Mouse (Mus musculus) neural tube, embryonic 15.5 days (tissue): ENCODE data around the gene Gm6588. TPM values are rescaled to one million over a fixed set of nuclear protein-coding genes. Genes with fewer than 3 reads are reported as not detected.

Experiments used
- ATAC-seq: fragments of 200-750 bp; cut with Nextera tagmentation; 2 replicates; pipeline ENCODE4 v1.8.0; 2017; ENCODE audit warnings: mild to moderate bottlenecking, moderate TSS enrichment, moderate library complexity; ENCODE audit not compliant: low FRiP score
- H3K27ac ChIP-seq: fragments of 300-500 bp; sonication (generic); replicated peaks from 2 replicates; pipeline ENCODE4 v1.5.1; 2015; ENCODE audit warnings: mild to moderate bottlenecking, inconsistent platforms
- H3K27me3 ChIP-seq: fragments of 300-500 bp; sonication (generic); replicated peaks from 2 replicates; pipeline ENCODE4 v1.6.1; 2015; ENCODE audit warnings: inconsistent platforms
- H3K36me3 ChIP-seq: fragments of 300-500 bp; sonication (generic); 2 replicates; pipeline ENCODE4 v1.6.1; 2015; ENCODE audit warnings: inconsistent platforms
- H3K4me1 ChIP-seq: fragments of 300-500 bp; sonication (generic); 2 replicates; pipeline ENCODE4 v1.6.1; 2015; ENCODE audit warnings: inconsistent platforms
- H3K4me2 ChIP-seq: fragments of 300-500 bp; sonication (generic); 2 replicates; pipeline ENCODE4 v1.6.1; 2015; ENCODE audit warnings: inconsistent platforms, mild to moderate bottlenecking, moderate library complexity
- H3K4me3 ChIP-seq: fragments of 300-500 bp; sonication (generic); replicated peaks from 2 replicates; pipeline ENCODE4 v1.5.1; 2015; ENCODE audit warnings: mild to moderate bottlenecking, inconsistent platforms
- H3K9ac ChIP-seq: fragments of 300-500 bp; sonication (generic); replicated peaks from 2 replicates; pipeline ENCODE4 v1.6.1; 2015; ENCODE audit warnings: mild to moderate bottlenecking, inconsistent platforms
- H3K9me3 ChIP-seq: fragments of 300-500 bp; sonication (generic); replicated peaks from 2 replicates; pipeline ENCODE4 v1.6.1; 2016; ENCODE audit warnings: inconsistent platforms
- WGBS: fragments of 180-500 bp; shearing (Covaris S2); methylation state at CpG from one replicate; pipeline ENCODE4 v1.1.7; 2015; ENCODE audit warnings: mixed read lengths; 5-methylcytosine and 5-hydroxymethylcytosine counted together
- polyA plus RNA-seq: library from polyadenylated mRNA; unstranded; fragments of >200 nt; fragmentation: Nextera tagmentation; extraction: Ambion mirVana; gene quantifications from 2 replicates; pipeline ENCODE4 v1.2.1, GENCODE M21; 2015

Gene Gm6588
- polyA plus RNA-seq, 1 experiment from 2014 or later, result 0.79 TPM

DNA sequence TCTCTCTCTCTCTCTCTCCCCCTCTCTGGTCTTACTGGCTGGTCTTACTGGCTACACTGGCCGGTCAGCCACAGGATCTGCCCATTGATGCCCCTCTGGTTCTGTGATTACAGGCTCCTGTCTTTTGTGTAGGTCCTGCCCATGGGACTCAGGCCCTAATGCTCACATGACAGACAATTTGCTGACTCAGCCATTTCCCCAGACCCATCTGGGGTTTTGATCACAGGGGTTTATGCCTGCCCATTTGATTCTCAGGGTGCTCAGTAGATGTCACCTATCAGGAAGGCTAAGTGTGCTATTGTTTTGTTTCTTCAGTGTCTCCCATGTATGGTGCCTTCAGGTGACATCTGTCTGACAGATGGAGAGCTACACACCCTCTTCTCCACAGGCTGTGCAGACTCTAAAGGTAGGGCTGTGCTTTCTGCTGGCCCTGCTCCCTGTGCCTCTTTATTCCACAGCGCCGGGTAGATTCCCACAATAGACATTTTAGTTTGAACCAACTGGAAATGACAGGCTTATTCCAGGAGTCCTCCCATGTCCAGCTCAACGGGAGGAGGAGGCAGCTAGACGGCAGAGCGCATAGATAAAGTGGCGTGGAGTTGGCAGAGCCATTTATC lies 47.6 kb downstream of the Gm6588 start:
- 79% methylated on average over 7 of the region's 7 CpGs for WGBS
- ATAC-seq, result no peak
- 0 out of 2 replicates have a peak overlapping the region, but pooled peaks have one; percentile 4 for H3K27ac ChIP-seq
- no peaks in the 10 kb centered on the region for H3K27me3 ChIP-seq
- peaks cover 40% of the 10 kb centered on the region for H3K4me1 ChIP-seq
- H3K9me3 ChIP-seq, result no peaks in the 10 kb centered on the region
- no peak overlapping the region for H3K4me2 ChIP-seq
- no peak overlapping the region for H3K9ac ChIP-seq
- no peak overlapping the region for H3K4me3 ChIP-seq
- no peaks in the 10 kb centered on the region for H3K36me3 ChIP-seq

DNA sequence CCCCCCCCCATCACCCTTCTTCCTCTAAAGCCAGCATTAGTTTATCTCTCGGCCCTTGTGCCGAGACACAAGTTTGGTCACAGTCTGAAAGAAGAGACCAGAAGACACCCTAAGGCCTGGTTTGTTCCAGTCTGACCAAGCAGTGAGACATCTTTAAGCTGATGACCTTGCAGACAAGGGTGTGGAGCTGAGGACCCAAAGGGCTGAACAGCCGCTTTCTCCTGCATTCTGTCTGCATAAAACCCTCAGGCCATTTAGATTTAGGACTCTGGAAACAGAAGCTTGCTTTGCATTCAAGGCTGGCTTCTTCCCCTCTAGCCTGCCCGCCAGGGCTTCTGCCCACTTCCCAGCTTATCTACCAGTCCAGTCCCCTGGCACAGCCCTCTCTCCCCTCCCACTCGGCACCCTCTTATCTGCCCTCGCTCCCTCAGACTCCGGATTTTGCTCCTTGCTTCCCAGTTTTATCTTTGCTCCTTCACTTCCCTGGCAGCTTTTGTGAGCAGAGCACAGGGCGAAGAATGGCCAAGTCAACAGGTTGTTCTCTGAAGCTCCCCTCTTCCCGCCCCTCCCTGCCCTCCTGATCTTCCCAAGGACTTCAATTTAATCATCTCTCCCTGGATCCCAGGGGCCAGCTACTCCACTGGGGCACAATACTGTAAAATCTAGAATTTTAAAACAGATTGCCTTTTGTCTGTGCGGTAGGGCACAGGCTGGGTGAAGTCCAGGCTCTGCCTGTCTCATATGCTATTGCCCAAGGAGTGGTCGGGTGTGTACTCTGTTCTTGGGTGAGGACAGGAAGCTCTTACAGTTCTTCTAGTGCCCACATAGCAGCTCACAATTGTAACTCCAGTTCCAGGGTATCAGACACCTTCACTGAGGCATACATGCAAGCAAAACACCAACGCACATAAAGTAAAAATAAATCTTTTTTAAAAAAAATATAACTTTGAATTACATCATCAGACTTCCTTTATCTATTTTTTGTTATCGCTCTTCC lies 50.0 kb downstream of the Gm6588 start:
- Histone ChIP-seq H3K36me3 (no peaks in the 10 kb centered on the region), H3K9me3 (no peaks in the 10 kb centered on the region), H3K4me1 (peaks cover 30% of the 10 kb centered on the region), H3K27me3 (no peaks in the 10 kb centered on the region), H3K4me2 (no peak overlapping the region), H3K9ac (no peak overlapping the region), H3K4me3 (no peak overlapping the region), H3K27ac (no peak overlapping the region)
- ATAC-seq, result no peak
- WGBS, result 76% methylated on average over 13 of the region's 13 CpGs

DNA sequence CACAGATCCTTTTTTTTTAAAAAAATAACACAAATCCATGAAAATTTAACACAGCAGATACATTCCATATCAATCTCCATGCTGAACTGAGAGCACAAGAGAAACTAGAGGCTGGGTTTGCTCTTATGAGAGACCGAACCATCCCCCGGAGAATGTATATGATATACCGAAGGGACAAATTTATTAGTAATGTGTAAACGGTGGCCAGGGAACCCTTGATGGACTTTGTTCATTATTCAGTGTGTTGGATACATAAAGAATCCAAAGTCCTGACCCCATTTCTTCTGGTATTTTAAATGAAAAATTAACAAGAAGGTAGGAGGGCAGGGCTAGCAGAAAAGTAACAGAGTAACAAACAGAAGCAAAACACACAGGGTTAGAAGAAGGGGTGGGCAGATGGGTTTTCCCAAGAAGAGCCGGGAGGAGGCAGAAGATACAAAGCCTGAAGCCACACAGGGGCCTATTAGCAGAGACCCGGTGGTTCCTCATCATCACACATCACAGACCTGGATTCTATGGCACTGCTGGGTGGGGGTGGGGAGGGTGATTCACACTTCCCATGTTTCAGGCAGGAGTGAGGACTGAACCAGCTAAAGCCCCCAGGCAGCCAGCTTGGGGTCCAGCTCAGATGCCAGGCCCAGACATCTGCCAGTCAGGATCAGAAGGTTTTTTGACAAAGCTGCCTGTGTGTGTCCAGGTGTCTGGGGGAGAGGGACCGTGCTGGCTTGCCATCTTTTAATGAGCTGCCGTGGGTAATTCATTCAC lies 50.9 kb downstream of the Gm6588 start:
- ATAC-seq, result no peak
- Histone ChIP-seq H3K4me2 (no peak overlapping the region), H3K27me3 (no peaks in the 10 kb centered on the region), H3K9ac (no peak overlapping the region), H3K9me3 (no peaks in the 10 kb centered on the region), H3K4me3 (no peak overlapping the region), H3K36me3 (no peaks in the 10 kb centered on the region), H3K4me1 (peaks cover 31% of the 10 kb centered on the region), H3K27ac (0 out of 2 replicates have a peak overlapping the region, but pooled peaks have one; percentile 58)
- WGBS, result 40% methylated on average over 8 of the region's 8 CpGs

Other genes with a start within 250 kb of the Gm6588 start
- gene Cryba4, start 196.9 kb upstream of the Gm6588 start, polyA plus RNA-seq, result 1.7 and 2.5 TPM in 2 replicates
- 5.8 and 6.2 TPM in 2 replicates for gene Crybb1, start 193.6 kb upstream of the Gm6588 start, polyA plus RNA-seq
- 31.4 and 40.2 TPM in 2 replicates for gene Tpst2, start 172.7 kb upstream of the Gm6588 start, polyA plus RNA-seq
- 29.7 and 31.0 TPM in 2 replicates for gene Tfip11, start 123.1 kb upstream of the Gm6588 start, polyA plus RNA-seq
- 57.5 and 61.9 TPM in 2 replicates for gene Srrd, start 106.4 kb upstream of the Gm6588 start, polyA plus RNA-seq
- gene Hps4, start 106.3 kb upstream of the Gm6588 start, polyA plus RNA-seq, result 37.4 and 38.2 TPM in 2 replicates
- gene Gm6583, start 93.4 kb upstream of the Gm6588 start, polyA plus RNA-seq, result 0.13 and 0.22 TPM in 2 replicates
- gene Asphd2, start 54.6 kb upstream of the Gm6588 start, polyA plus RNA-seq, result 58.3 and 89.1 TPM in 2 replicates
- 26.7 and 32.5 TPM in 2 replicates for gene Sez6l, start 127.8 kb downstream of the Gm6588 start, polyA plus RNA-seq